Comparison of ENCODE assay signal across 29 mouse cellular contexts in the genomic region with DNA sequence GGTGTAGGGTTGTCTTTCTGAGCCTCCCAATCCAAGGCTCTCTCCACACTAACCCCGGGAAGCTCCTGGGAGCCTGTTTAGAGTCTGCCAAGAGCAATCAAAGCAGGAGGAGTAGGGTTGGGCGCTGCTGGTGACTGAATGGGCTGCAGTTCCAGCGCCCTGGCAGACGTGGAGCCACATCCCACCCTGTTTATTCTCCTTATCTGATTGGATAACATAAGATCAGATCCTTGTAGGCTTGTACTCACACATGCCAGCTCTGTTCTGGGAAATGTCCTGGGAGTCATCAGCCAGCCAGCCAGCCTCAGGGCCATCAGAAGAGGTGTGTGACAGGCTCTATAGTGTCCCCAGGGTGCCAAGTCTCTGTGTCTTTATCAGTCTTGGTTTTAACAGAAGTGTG.
A peak's percentile ranks its signal among the peaks of the same experiment; 100 is the strongest.
DNase-seq lines count a peak whose midpoint lies in the region; ATAC-seq and TF ChIP-seq lines count a peak whose summit lies in the region.
"Had no signal": no experiment of that assay in that cellular context is flagged by ENCODE, and none has a peak within 500 bp of the region (broad histone marks: within the 10 kb centered on the region; RNA-seq: fewer than 3 reads in every experiment).

No protein-coding gene starts in this region.

- no peaks in the 10 kb centered on the region for H3K36me3 ChIP-seq in forebrain, embryonic 15.5 days
- peaks cover 23% of the 10 kb centered on the region for H3K36me3 ChIP-seq in forebrain, embryonic 10.5 days (replicated peaks)
- no peaks in the 10 kb centered on the region for H3K36me3 ChIP-seq in hindbrain, postnatal 0 days (ENCODE audit: insufficient read depth, low read length)
- no peaks in the 10 kb centered on the region; the same call in 1 of the 2 replicates for H3K36me3 ChIP-seq in hindbrain, embryonic 14.5 days (replicated peaks; ENCODE audit: control insufficient read depth, insufficient read depth)
- no peaks in the 10 kb centered on the region for H3K36me3 ChIP-seq in lung, postnatal 0 days (ENCODE audit: insufficient read depth, low read length)
- H3K36me3 ChIP-seq: hindbrain, embryonic 15.5 days had no signal

- H3K27me3 ChIP-seq in forebrain, embryonic 15.5 days, result no peaks in the 10 kb centered on the region
- no peaks in the 10 kb centered on the region for H3K27me3 ChIP-seq in forebrain, embryonic 10.5 days (ENCODE audit: poor library complexity, severe bottlenecking)
- H3K27me3 ChIP-seq in hindbrain, postnatal 0 days (ENCODE audit: insufficient read depth, low read length), result no peaks in the 10 kb centered on the region
- no peaks in the 10 kb centered on the region for H3K27me3 ChIP-seq in hindbrain, embryonic 14.5 days (ENCODE audit: control insufficient read depth, insufficient read depth, low read length)
- H3K27me3 ChIP-seq in lung, postnatal 0 days (replicated peaks; ENCODE audit: insufficient read depth, low read length), result no peaks in the 10 kb centered on the region
- H3K27me3 ChIP-seq: forebrain, embryonic 12.5 days; heart, embryonic 13.5 days; hindbrain, embryonic 15.5 days; kidney, embryonic 15.5 days; limb, embryonic 12.5 days; liver, embryonic 12.5 days; Patski had no signal

- H3K4me1 ChIP-seq in forebrain, embryonic 15.5 days, result no peaks in the 10 kb centered on the region
- H3K4me1 ChIP-seq in forebrain, embryonic 10.5 days, result peaks cover 5% of the 10 kb centered on the region
- no peaks in the 10 kb centered on the region for H3K4me1 ChIP-seq in hindbrain, postnatal 0 days (ENCODE audit: insufficient read depth, low read length)
- no peaks in the 10 kb centered on the region for H3K4me1 ChIP-seq in hindbrain, embryonic 14.5 days (replicated peaks; ENCODE audit: control insufficient read depth, insufficient read depth, low read length)
- H3K4me1 ChIP-seq in lung, postnatal 0 days (ENCODE audit: insufficient read depth, low read depth, low read length), result 0 out of 2 replicates have a peak, but pooled peaks cover 2% of the 10 kb centered on the region
- H3K4me1 ChIP-seq: hindbrain, embryonic 15.5 days; limb, embryonic 12.5 days; liver, embryonic 12.5 days had no signal

- H3K9me3 ChIP-seq in forebrain, embryonic 15.5 days, result no peaks in the 10 kb centered on the region
- no peaks in the 10 kb centered on the region for H3K9me3 ChIP-seq in forebrain, embryonic 10.5 days
- H3K9me3 ChIP-seq in hindbrain, postnatal 0 days (ENCODE audit: low read length), result no peaks in the 10 kb centered on the region
- H3K9me3 ChIP-seq in hindbrain, embryonic 14.5 days (ENCODE audit: control insufficient read depth, low read length), result no peaks in the 10 kb centered on the region
- H3K9me3 ChIP-seq in lung, postnatal 0 days (ENCODE audit: low read length), result no peaks in the 10 kb centered on the region
- H3K9me3 ChIP-seq: forebrain, embryonic 12.5 days; G1E; hindbrain, embryonic 15.5 days; kidney, embryonic 15.5 days; limb, embryonic 12.5 days; liver, embryonic 12.5 days had no signal

- no peak overlapping the region for H3K9ac ChIP-seq in forebrain, embryonic 15.5 days (replicated peaks)
- no peak overlapping the region for H3K9ac ChIP-seq in hindbrain, postnatal 0 days (replicated peaks; ENCODE audit: low read length)
- no peak overlapping the region for H3K9ac ChIP-seq in hindbrain, embryonic 14.5 days
- no peak overlapping the region for H3K9ac ChIP-seq in lung, postnatal 0 days (replicated peaks; ENCODE audit: low read depth)
- H3K9ac ChIP-seq: forebrain, embryonic 12.5 days; heart, embryonic 13.5 days; hindbrain, embryonic 15.5 days; kidney, embryonic 15.5 days; limb, embryonic 12.5 days; liver, embryonic 12.5 days; liver, postnatal 0 days had no signal

- H3K27ac ChIP-seq in forebrain, embryonic 15.5 days (replicated peaks), result no peak overlapping the region
- no peak overlapping the region for H3K27ac ChIP-seq in forebrain, embryonic 10.5 days
- no peak overlapping the region for H3K27ac ChIP-seq in hindbrain, postnatal 0 days
- H3K27ac ChIP-seq in hindbrain, embryonic 14.5 days, result no peak overlapping the region
- H3K27ac ChIP-seq in lung, postnatal 0 days (ENCODE audit: low read length), result peak overlapping the region; percentile 43; the same call in 1 of the 2 replicates
- H3K27ac ChIP-seq: forebrain, embryonic 12.5 days; gastrocnemius, adult 2 months; heart, adult 2 months; heart, embryonic 13.5 days; hindbrain, embryonic 15.5 days; kidney, embryonic 15.5 days; limb, embryonic 12.5 days; liver, embryonic 12.5 days had no signal

- ATAC-seq in forebrain, embryonic 15.5 days (replicated peaks), result 0 out of 2 replicates have a peak, but pooled peaks have one; percentile 11
- peak; percentile 40; the same call in 1 of the 2 replicates for ATAC-seq in hindbrain, postnatal 0 days
- no peak for ATAC-seq in hindbrain, embryonic 14.5 days (ENCODE audit: low FRiP score)
- ATAC-seq in lung, postnatal 0 days, result peak; percentile 61
- ATAC-seq: liver, embryonic 12.5 days; liver, postnatal 0 days; midbrain, embryonic 16.5 days; Patski had no signal

- H3K4me3 ChIP-seq in forebrain, embryonic 15.5 days, result no peak overlapping the region
- no peak overlapping the region for H3K4me3 ChIP-seq in forebrain, embryonic 10.5 days
- H3K4me3 ChIP-seq in hindbrain, postnatal 0 days (ENCODE audit: low read length), result no peak overlapping the region
- no peak overlapping the region for H3K4me3 ChIP-seq in hindbrain, embryonic 14.5 days (replicated peaks; ENCODE audit: low read length)
- H3K4me3 ChIP-seq in lung, postnatal 0 days (ENCODE audit: low read depth, low read length), result no peak overlapping the region
- H3K4me3 ChIP-seq: erythroblast, embryonic 14.5 days; forebrain, embryonic 12.5 days; gastrocnemius, adult 2 months; heart, adult 2 months; heart, embryonic 13.5 days; hindbrain, embryonic 15.5 days; kidney, embryonic 15.5 days; limb, embryonic 12.5 days; liver, embryonic 12.5 days had no signal

- H3K4me2 ChIP-seq in forebrain, embryonic 15.5 days (replicated peaks), result no peak overlapping the region
- no peak overlapping the region for H3K4me2 ChIP-seq in hindbrain, postnatal 0 days (ENCODE audit: low read depth, low read length)
- H3K4me2 ChIP-seq in hindbrain, embryonic 14.5 days (replicated peaks), result no peak overlapping the region
- no peak overlapping the region for H3K4me2 ChIP-seq in lung, postnatal 0 days (replicated peaks; ENCODE audit: low read depth, low read length)
- H3K4me2 ChIP-seq: forebrain, embryonic 12.5 days; heart, embryonic 13.5 days; hindbrain, embryonic 15.5 days; kidney, embryonic 15.5 days; limb, embryonic 12.5 days; liver, embryonic 12.5 days; midbrain, embryonic 11.5 days had no signal

- WGBS in forebrain, embryonic 15.5 days, result 66% methylated on average over 4 of the region's 4 CpGs
- 77% methylated on average over 4 of the region's 4 CpGs for WGBS in forebrain, embryonic 10.5 days
- 65% methylated on average over 4 of the region's 4 CpGs for WGBS in hindbrain, postnatal 0 days
- 73% methylated on average over 4 of the region's 4 CpGs for WGBS in hindbrain, embryonic 14.5 days
- 30% methylated on average over 4 of the region's 4 CpGs for WGBS in lung, postnatal 0 days

- no peak for DNase-seq in forebrain, embryonic 10.5 days (ENCODE audit: extremely low spot score, low spot score)
- DNase-seq in hindbrain, postnatal 0 days (ENCODE audit: low spot score), result no peak
- no peak for DNase-seq in hindbrain, embryonic 14.5 days (ENCODE audit: low spot score)
- DNase-seq in lung, postnatal 0 days (ENCODE audit: low spot score), result peak; percentile 61
- DNase-seq in lung, postnatal 25 days (ENCODE audit: low spot score), result no peak
- DNase-seq in adrenal gland, postnatal 4 days (ENCODE audit: low spot score in 2 of 2), result no peak
- DNase-seq in adrenal gland, adult 2 months, result no peak
- DNase-seq: adrenal gland, postnatal 25 days; cerebellum, postnatal 14 days; gastrocnemius, adult 2 months; heart, adult 2 months; kidney, adult 18-20 months; kidney, postnatal 25 days; liver, postnatal 0 days; right cerebral cortex, postnatal 4 days; thymus, adult 2 months; thymus, postnatal 36 days had no signal

- no peak for TF ChIP-seq EP300 in lung, postnatal 0 days (IDR thresholded peaks at IDR 0.05)

- no peak for TF ChIP-seq CTCF in hindbrain, postnatal 0 days (IDR thresholded peaks at IDR 0.05; ENCODE audit: low read depth)
- no peak for TF ChIP-seq CTCF in lung, postnatal 0 days (IDR thresholded peaks at IDR 0.05)
